Mouse (Mus musculus): ENCODE results near the gene Ndufa13.

DNA sequence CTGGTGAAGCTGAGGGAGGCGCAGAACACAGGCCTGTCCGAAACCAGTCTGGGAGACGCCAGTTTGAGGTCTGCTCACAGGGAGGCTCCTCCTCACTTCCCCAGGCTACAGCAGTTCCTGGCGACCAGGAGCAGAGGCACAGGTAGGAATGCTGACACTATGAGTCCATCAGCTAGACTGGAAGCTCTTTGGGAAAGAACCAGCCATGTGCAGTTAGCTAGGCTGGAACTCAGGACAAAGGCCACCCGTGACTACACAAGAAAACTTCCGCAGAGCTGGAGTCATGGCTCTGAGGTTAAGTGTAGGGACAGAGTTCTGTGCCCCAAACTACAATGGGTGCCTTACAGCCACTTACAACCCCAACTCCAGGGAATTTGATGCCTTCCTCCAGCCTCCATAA lies 4.5 kb downstream of the Ndufa13 start:
- TF ChIP-seq CTCF (IDR thresholded peaks at IDR 0.05) (no peak), EP300 (IDR thresholded peaks at IDR 0.05) (no peak)

Data from lung, postnatal 0 days (tissue).